Mouse (Mus musculus) megakaryocyte-erythroid progenitor cell, adult 5 weeks (primary cell): ENCODE results near the gene Dqx1. TPM values are rescaled to one million over a fixed set of nuclear protein-coding genes. Genes with fewer than 3 reads are reported as not detected.

Experiments used
- polyA plus RNA-seq: library from polyadenylated mRNA; stranded (reverse); fragments of >175 nt; gene quantifications from 2 replicates; pipeline ENCODE4 v1.2.3, GENCODE M21; 2012

Dqx1 gene
- polyA plus RNA-seq = 0.50 and 0.96 TPM in 2 replicates

GRCm38 (mm10) chr6:83057790-83058189 is at the start of gene Dqx1:
Dqx1 (plus strand) TSS chr6:83057844.

GRCm38 (mm10) chr6:83033249-83034185 is 24.1 kb upstream of the Dqx1 start, which contains the start of the genes Dok1 and Loxl3:
Dok1 (minus strand) TSS chr6:83033471.
Loxl3 (plus strand) TSS chr6:83034173.

GRCm38 (mm10) chr6:83054074-83054851 is 3.4 kb upstream of the Dqx1 start, which contains the start of gene Aup1:
Aup1 (plus strand) TSS chr6:83054521.

GRCm38 (mm10) chr6:83054871-83055431 is 2.7 kb upstream of the Dqx1 start, which contains the start of gene Htra2:
Htra2 (minus strand) TSS chr6:83055273.

GRCm38 (mm10) chr6:83070247-83070310 is 12.4 kb downstream of the Dqx1 start, which contains the start of gene Tlx2:
Tlx2 (minus strand) TSS chr6:83070293.

GRCm38 (mm10) chr6:83077630-83078323 is 20.1 kb downstream of the Dqx1 start, which contains the start of gene Pcgf1:
Pcgf1 (plus strand) TSS chr6:83077869.

GRCm38 (mm10) chr6:83086121-83087035 is 28.7 kb downstream of the Dqx1 start, which contains the start of gene Lbx2:
Lbx2 (plus strand) TSS chr6:83086367.

GRCm38 (mm10) chr6:83101316-83101687 is 43.7 kb downstream of the Dqx1 start, which contains the start of the genes Ccdc142 and Gm42688:
Ccdc142 (plus strand) TSS chr6:83101601.
Gm42688 (plus strand) TSS chr6:83101617.

GRCm38 (mm10) chr6:83108762-83109668 is 51.4 kb downstream of the Dqx1 start, which contains the start of gene Mrpl53:
Mrpl53 (plus strand) TSS chr6:83109040.

GRCm38 (mm10) chr6:83115011-83115671 is 57.5 kb downstream of the Dqx1 start, which contains the start of gene Mogs:
Mogs (plus strand) TSS chr6:83115496.

Other genes starting within 250 kb of the Dqx1 start
- 0.47 and 0.49 TPM in 2 replicates for gene Sema4f, start 118.1 kb upstream of the Dqx1 start, polyA plus RNA-seq
- 4.4 and 6.4 TPM in 2 replicates for gene M1ap, start 110.9 kb upstream of the Dqx1 start, polyA plus RNA-seq
- 83.5 and 86.6 TPM in 2 replicates for gene Dok1, start 24.4 kb upstream of the Dqx1 start, polyA plus RNA-seq
- gene Loxl3, start 23.7 kb upstream of the Dqx1 start, polyA plus RNA-seq = 0.40 and 0.58 TPM in 2 replicates
- 985 and 1,115 TPM in 2 replicates for gene Aup1, start 3.3 kb upstream of the Dqx1 start, polyA plus RNA-seq
- 96.6 and 98.0 TPM in 2 replicates for gene Htra2, start 2.6 kb upstream of the Dqx1 start, polyA plus RNA-seq
- not detected in 2 replicates for gene Tlx2, start 12.4 kb downstream of the Dqx1 start, polyA plus RNA-seq
- 8.0 and 8.6 TPM in 2 replicates for gene Pcgf1, start 20.0 kb downstream of the Dqx1 start, polyA plus RNA-seq
- gene Lbx2, start 28.5 kb downstream of the Dqx1 start, polyA plus RNA-seq = 0.29 and 0.54 TPM in 2 replicates
- 7.9 and 8.7 TPM in 2 replicates for gene Ccdc142, start 43.8 kb downstream of the Dqx1 start, polyA plus RNA-seq
- 4.3 and 4.9 TPM in 2 replicates for gene Gm42688, start 43.8 kb downstream of the Dqx1 start, polyA plus RNA-seq
- 37.3 and 44.4 TPM in 2 replicates for gene Mrpl53, start 51.2 kb downstream of the Dqx1 start, polyA plus RNA-seq
- gene Mogs, start 57.7 kb downstream of the Dqx1 start, polyA plus RNA-seq = 188 and 205 TPM in 2 replicates
- gene Wbp1, start 63.7 kb downstream of the Dqx1 start, polyA plus RNA-seq = 60.5 and 62.6 TPM in 2 replicates
- 241 and 250 TPM in 2 replicates for gene Ino80b, start 67.6 kb downstream of the Dqx1 start, polyA plus RNA-seq
- 16.5 and 24.1 TPM in 2 replicates for gene Rtkn, start 77.6 kb downstream of the Dqx1 start, polyA plus RNA-seq
- gene Wdr54, start 98.6 kb downstream of the Dqx1 start, polyA plus RNA-seq = 0.34 TPM in 1 of 2 replicates, not detected in the other
- gene 1700003E16Rik, start 98.6 kb downstream of the Dqx1 start, polyA plus RNA-seq = 0.07 and 0.10 TPM in 2 replicates
- 242 and 327 TPM in 2 replicates for gene Dctn1, start 108.1 kb downstream of the Dqx1 start, polyA plus RNA-seq
- 0.46 and 0.62 TPM in 2 replicates for gene Slc4a5, start 162.0 kb downstream of the Dqx1 start, polyA plus RNA-seq